Mouse (Mus musculus): Measurements from ENCODE around the gene Ttll11. TPM values are rescaled to one million over a fixed set of nuclear protein-coding genes. Genes with fewer than 3 reads are reported as not detected.

Gene Ttll11
- polyA plus RNA-seq, 1 experiment from 2014 or later: 0.34 TPM

- 29% methylated on average over 5 of the region's 5 CpGs for WGBS
- H3K9me3 ChIP-seq (replicated peaks; ENCODE audit: control insufficient read depth, low read length): no peaks in the 10 kb centered on the region
- ATAC-seq (ENCODE audit: insufficient read depth, low FRiP score): no peak
These were observed 24.5 kb downstream of the Ttll11 start for GRCm38 (mm10) chr2:35955211-35955610.

GRCm38 (mm10) chr2:35952187-35952958 lies 27.3 kb downstream of the Ttll11 start:
- Histone ChIP-seq H3K4me2 (ENCODE audit: low read depth, low read length) (no peak overlapping the region), H3K9ac (ENCODE audit: low read length) (no peak overlapping the region), H3K4me3 (replicated peaks; ENCODE audit: low read length) (no peak overlapping the region), H3K36me3 (ENCODE audit: control insufficient read depth, insufficient read depth, low read length) (no peaks in the 10 kb centered on the region), H3K27ac (ENCODE audit: low read length) (no peak overlapping the region), H3K4me1 (ENCODE audit: control insufficient read depth, insufficient read depth, low read length) (no peaks in the 10 kb centered on the region), H3K27me3 (ENCODE audit: control insufficient read depth, insufficient read depth, low read length) (no peaks in the 10 kb centered on the region), H3K9me3 (replicated peaks; ENCODE audit: control insufficient read depth, low read length) (peaks cover 7% of the 10 kb centered on the region)
- ATAC-seq (ENCODE audit: insufficient read depth, low FRiP score): no peak
- 55% methylated on average over 16 of the region's 16 CpGs for WGBS

More at GRCm38 (mm10) chr2:35955211-35955610, 24.5 kb downstream of the Ttll11 start:
- H3K4me2 ChIP-seq (ENCODE audit: low read depth, low read length): no peak overlapping the region
- no peak overlapping the region for H3K9ac ChIP-seq (ENCODE audit: low read length)
- H3K4me1 ChIP-seq (ENCODE audit: control insufficient read depth, insufficient read depth, low read length): no peaks in the 10 kb centered on the region
- H3K4me3 ChIP-seq (replicated peaks; ENCODE audit: low read length): no peak overlapping the region
- H3K36me3 ChIP-seq (ENCODE audit: control insufficient read depth, insufficient read depth, low read length): no peaks in the 10 kb centered on the region
- no peaks in the 10 kb centered on the region for H3K27me3 ChIP-seq (ENCODE audit: control insufficient read depth, insufficient read depth, low read length)
- H3K27ac ChIP-seq (ENCODE audit: low read length): no peak overlapping the region

GRCm38 (mm10) chr2:35944896-35945295 lies 34.8 kb downstream of the Ttll11 start:
- no peak overlapping the region for H3K27ac ChIP-seq (ENCODE audit: low read length)
- H3K4me3 ChIP-seq (replicated peaks; ENCODE audit: low read length): no peak overlapping the region
- WGBS: 73% methylated on average over 4 of the region's 4 CpGs
- no peaks in the 10 kb centered on the region for H3K36me3 ChIP-seq (ENCODE audit: control insufficient read depth, insufficient read depth, low read length)
- H3K4me1 ChIP-seq (ENCODE audit: control insufficient read depth, insufficient read depth, low read length): no peaks in the 10 kb centered on the region
- peaks cover 7% of the 10 kb centered on the region for H3K9me3 ChIP-seq (replicated peaks; ENCODE audit: control insufficient read depth, low read length)
- no peaks in the 10 kb centered on the region for H3K27me3 ChIP-seq (ENCODE audit: control insufficient read depth, insufficient read depth, low read length)
- no peak overlapping the region for H3K9ac ChIP-seq (ENCODE audit: low read length)
- ATAC-seq (ENCODE audit: insufficient read depth, low FRiP score): 0 out of 2 replicates have a peak, but pooled peaks have one; percentile 25
- H3K4me2 ChIP-seq (ENCODE audit: low read depth, low read length): no peak overlapping the region

GRCm38 (mm10) chr2:35942960-35943359 lies 36.8 kb downstream of the Ttll11 start:
- Histone ChIP-seq H3K9ac (ENCODE audit: low read length) (no peak overlapping the region; the same call in 1 of the 2 replicates), H3K4me3 (replicated peaks; ENCODE audit: low read length) (no peak overlapping the region), H3K9me3 (replicated peaks; ENCODE audit: control insufficient read depth, low read length) (no peaks in the 10 kb centered on the region), H3K36me3 (ENCODE audit: control insufficient read depth, insufficient read depth, low read length) (no peaks in the 10 kb centered on the region), H3K4me1 (ENCODE audit: control insufficient read depth, insufficient read depth, low read length) (no peaks in the 10 kb centered on the region), H3K27ac (ENCODE audit: low read length) (no peak overlapping the region), H3K4me2 (ENCODE audit: low read depth, low read length) (no peak overlapping the region), H3K27me3 (ENCODE audit: control insufficient read depth, insufficient read depth, low read length) (no peaks in the 10 kb centered on the region)
- no peak for ATAC-seq (ENCODE audit: insufficient read depth, low FRiP score)
- 70% methylated on average over 9 of the region's 9 CpGs for WGBS

GRCm38 (mm10) chr2:35935045-35935444 lies 44.7 kb downstream of the Ttll11 start:
- Histone ChIP-seq H3K4me1 (ENCODE audit: control insufficient read depth, insufficient read depth, low read length) (no peaks in the 10 kb centered on the region), H3K4me3 (replicated peaks; ENCODE audit: low read length) (no peak overlapping the region)
- 66% methylated on average over 5 of the region's 5 CpGs for WGBS

GRCm38 (mm10) chr2:35933116-35933515 lies 46.6 kb downstream of the Ttll11 start:
- 89% methylated on average over 13 of the region's 13 CpGs for WGBS
- H3K9ac ChIP-seq (ENCODE audit: low read length): no peak overlapping the region
- ATAC-seq (ENCODE audit: insufficient read depth, low FRiP score): no peak
- H3K27me3 ChIP-seq (ENCODE audit: control insufficient read depth, insufficient read depth, low read length): no peaks in the 10 kb centered on the region
- H3K27ac ChIP-seq (ENCODE audit: low read length): no peak overlapping the region
- no peak overlapping the region for H3K4me3 ChIP-seq (replicated peaks; ENCODE audit: low read length)
- H3K36me3 ChIP-seq (ENCODE audit: control insufficient read depth, insufficient read depth, low read length): no peaks in the 10 kb centered on the region
- H3K4me2 ChIP-seq (ENCODE audit: low read depth, low read length): no peak overlapping the region
- H3K9me3 ChIP-seq (replicated peaks; ENCODE audit: control insufficient read depth, low read length): no peaks in the 10 kb centered on the region
- H3K4me1 ChIP-seq (ENCODE audit: control insufficient read depth, insufficient read depth, low read length): no peaks in the 10 kb centered on the region

More at GRCm38 (mm10) chr2:35935045-35935444, 44.7 kb downstream of the Ttll11 start:
- Histone ChIP-seq H3K27me3 (ENCODE audit: control insufficient read depth, insufficient read depth, low read length) (no peaks in the 10 kb centered on the region), H3K9me3 (replicated peaks; ENCODE audit: control insufficient read depth, low read length) (no peaks in the 10 kb centered on the region), H3K36me3 (ENCODE audit: control insufficient read depth, insufficient read depth, low read length) (no peaks in the 10 kb centered on the region), H3K9ac (ENCODE audit: low read length) (no peak overlapping the region), H3K27ac (ENCODE audit: low read length) (no peak overlapping the region), H3K4me2 (ENCODE audit: low read depth, low read length) (no peak overlapping the region)
- ATAC-seq (ENCODE audit: insufficient read depth, low FRiP score): no peak

GRCm38 (mm10) chr2:35931619-35932018 lies 48.1 kb downstream of the Ttll11 start:
- no peak overlapping the region for H3K27ac ChIP-seq (ENCODE audit: low read length)
- no peak overlapping the region for H3K9ac ChIP-seq (ENCODE audit: low read length)
- no peaks in the 10 kb centered on the region for H3K36me3 ChIP-seq (ENCODE audit: control insufficient read depth, insufficient read depth, low read length)
- H3K27me3 ChIP-seq (ENCODE audit: control insufficient read depth, insufficient read depth, low read length): no peaks in the 10 kb centered on the region
- no peaks in the 10 kb centered on the region for H3K4me1 ChIP-seq (ENCODE audit: control insufficient read depth, insufficient read depth, low read length)
- H3K9me3 ChIP-seq (replicated peaks; ENCODE audit: control insufficient read depth, low read length): no peaks in the 10 kb centered on the region
- WGBS: 74% methylated on average over 3 of the region's 3 CpGs
- H3K4me2 ChIP-seq (ENCODE audit: low read depth, low read length): no peak overlapping the region
- no peak overlapping the region for H3K4me3 ChIP-seq (replicated peaks; ENCODE audit: low read length)
- ATAC-seq (ENCODE audit: insufficient read depth, low FRiP score): no peak

- ATAC-seq (ENCODE audit: insufficient read depth, low FRiP score): peak; percentile 66; the same call in 1 of the 2 replicates
- WGBS: 33% methylated on average over 11 of the region's 11 CpGs
These were observed 49.1 kb downstream of the Ttll11 start for GRCm38 (mm10) chr2:35930498-35931149.

GRCm38 (mm10) chr2:35928133-35928532 lies 51.6 kb downstream of the Ttll11 start:
- H3K27me3 ChIP-seq (ENCODE audit: control insufficient read depth, insufficient read depth, low read length): no peaks in the 10 kb centered on the region
- ATAC-seq (ENCODE audit: insufficient read depth, low FRiP score): no peak
- no peaks in the 10 kb centered on the region for H3K36me3 ChIP-seq (ENCODE audit: control insufficient read depth, insufficient read depth, low read length)
- H3K4me1 ChIP-seq (ENCODE audit: control insufficient read depth, insufficient read depth, low read length): no peaks in the 10 kb centered on the region
- H3K9ac ChIP-seq (ENCODE audit: low read length): no peak overlapping the region
- WGBS: 54% methylated on average over 6 of the region's 6 CpGs
- H3K4me2 ChIP-seq (ENCODE audit: low read depth, low read length): no peak overlapping the region
- H3K4me3 ChIP-seq (replicated peaks; ENCODE audit: low read length): no peak overlapping the region
- H3K9me3 ChIP-seq (replicated peaks; ENCODE audit: control insufficient read depth, low read length): no peaks in the 10 kb centered on the region
- no peak overlapping the region for H3K27ac ChIP-seq (ENCODE audit: low read length)

More at GRCm38 (mm10) chr2:35930498-35931149, 49.1 kb downstream of the Ttll11 start:
- Histone ChIP-seq H3K4me1 (ENCODE audit: control insufficient read depth, insufficient read depth, low read length) (no peaks in the 10 kb centered on the region), H3K27ac (ENCODE audit: low read length) (no peak overlapping the region), H3K36me3 (ENCODE audit: control insufficient read depth, insufficient read depth, low read length) (no peaks in the 10 kb centered on the region), H3K9me3 (replicated peaks; ENCODE audit: control insufficient read depth, low read length) (no peaks in the 10 kb centered on the region), H3K4me2 (ENCODE audit: low read depth, low read length) (no peak overlapping the region), H3K9ac (ENCODE audit: low read length) (no peak overlapping the region), H3K4me3 (replicated peaks; ENCODE audit: low read length) (no peak overlapping the region), H3K27me3 (ENCODE audit: control insufficient read depth, insufficient read depth, low read length) (no peaks in the 10 kb centered on the region)
